Mouse (Mus musculus) hindbrain, embryonic 16.5 days (tissue): ENCODE measurements around the gene Ddx59. TPM values are rescaled to one million over a fixed set of nuclear protein-coding genes. Genes with fewer than 3 reads are reported as not detected.

Source experiments
- ATAC-seq: fragments of 200-750 bp; cut with Nextera tagmentation; 2 replicates; pipeline ENCODE4 v1.8.0; 2017; ENCODE audit warnings: moderate TSS enrichment, moderate library complexity
- H3K27ac ChIP-seq: fragments of 300-500 bp; sonication (generic); 2 replicates; pipeline ENCODE4 v1.5.1; 2014; ENCODE audit warnings: low read depth, mild to moderate bottlenecking, control low read depth, low read length, moderate library complexity
- H3K27me3 ChIP-seq: fragments of 300-500 bp; sonication (generic); replicated peaks from 2 replicates; pipeline ENCODE4 v1.6.1; 2014; ENCODE audit warnings: low read length; ENCODE audit not compliant: control insufficient read depth, insufficient read depth
- H3K36me3 ChIP-seq: fragments of 300-500 bp; sonication (generic); 2 replicates; pipeline ENCODE4 v1.6.1; 2014; ENCODE audit warnings: mild to moderate bottlenecking, low read length, moderate library complexity, mixed read lengths; ENCODE audit not compliant: control insufficient read depth, insufficient read depth
- H3K4me1 ChIP-seq: fragments of 300-500 bp; sonication (generic); 2 replicates; pipeline ENCODE4 v1.6.1; 2014; ENCODE audit warnings: low read depth, low read length; ENCODE audit not compliant: control insufficient read depth, insufficient read depth
- H3K4me2 ChIP-seq: fragments of 300-500 bp; sonication (generic); 2 replicates; pipeline ENCODE4 v1.6.1; 2014; ENCODE audit warnings: mild to moderate bottlenecking, low read length, control low read depth, moderate library complexity
- H3K4me3 ChIP-seq: fragments of 300-500 bp; sonication (generic); 2 replicates; pipeline ENCODE4 v1.5.1; 2014; ENCODE audit warnings: mild to moderate bottlenecking, low read length, control low read depth, moderate library complexity
- H3K9ac ChIP-seq: fragments of 300-500 bp; sonication (generic); 2 replicates; pipeline ENCODE4 v1.6.1; 2014; ENCODE audit warnings: low read depth, mild to moderate bottlenecking, control low read depth, low read length, moderate library complexity
- H3K9me3 ChIP-seq: fragments of 300-500 bp; sonication (generic); 2 replicates; pipeline ENCODE4 v1.6.1; 2014; ENCODE audit warnings: mild to moderate bottlenecking, low read length, moderate library complexity; ENCODE audit not compliant: control insufficient read depth
- WGBS: fragments of 180-500 bp; shearing (Covaris S2); extraction: QIAGEN DNeasy Blood & Tissue Kit; methylation state at CpG from one replicate; pipeline ENCODE4 v1.1.7; 2014; 5-methylcytosine and 5-hydroxymethylcytosine counted together
- polyA plus RNA-seq: library from polyadenylated mRNA; unstranded; fragments of >200 nt; fragmentation: Nextera tagmentation; extraction: Ambion mirVana; gene quantifications from 2 replicates; pipeline ENCODE4 v1.2.1, GENCODE M21; 2015

Ddx59 gene
- polyA plus RNA-seq, 1 experiment from 2014 or later = 17.2 TPM

DNA sequence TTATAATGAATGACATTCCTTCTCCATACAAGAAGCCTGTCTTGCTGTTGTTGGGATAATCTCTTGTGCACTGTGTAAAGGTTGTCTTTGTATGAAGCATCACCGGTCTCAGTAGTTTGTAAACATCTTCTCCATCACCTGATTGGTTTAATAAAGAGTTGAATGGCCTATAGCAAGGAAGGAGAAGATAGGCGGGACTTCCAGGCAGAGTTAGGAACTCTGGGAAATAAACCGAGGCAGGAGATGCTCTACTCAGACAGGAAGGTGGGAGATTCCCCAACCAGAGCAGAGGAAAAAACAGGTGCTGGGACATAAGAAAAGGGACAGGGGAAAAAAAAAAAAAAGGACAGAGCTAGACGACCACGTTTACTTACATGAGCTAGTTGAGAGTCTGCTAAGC lies 20.0 kb upstream of the Ddx59 start:
- Histone ChIP-seq H3K36me3 (no peaks in the 10 kb centered on the region), H3K4me1 (no peaks in the 10 kb centered on the region), H3K27me3 (no peaks in the 10 kb centered on the region), H3K9ac (no peak overlapping the region), H3K4me3 (no peak overlapping the region), H3K9me3 (no peaks in the 10 kb centered on the region), H3K4me2 (peak overlapping the region; percentile 0; the same call in 1 of the 2 replicates), H3K27ac (no peak overlapping the region)
- 35% methylated on average over 5 of the region's 5 CpGs for WGBS
- no peak for ATAC-seq

- H3K27me3 ChIP-seq = no peaks in the 10 kb centered on the region
- no peaks in the 10 kb centered on the region for H3K9me3 ChIP-seq
- ATAC-seq = no peak
- no peak overlapping the region for H3K9ac ChIP-seq
- 70% methylated on average over 8 of the region's 8 CpGs for WGBS
- no peaks in the 10 kb centered on the region for H3K4me1 ChIP-seq
- no peak overlapping the region for H3K4me2 ChIP-seq
- H3K27ac ChIP-seq = no peak overlapping the region
- H3K4me3 ChIP-seq = no peak overlapping the region
- no peaks in the 10 kb centered on the region for H3K36me3 ChIP-seq
Observed at GRCm38 (mm10) chr1:136401281-136401680, 13.8 kb upstream of the Ddx59 start.

- 96% methylated on average over 2 of the region's 2 CpGs for WGBS
- no peak overlapping the region for H3K4me3 ChIP-seq
- no peaks in the 10 kb centered on the region for H3K9me3 ChIP-seq
- ATAC-seq = no peak
- no peaks in the 10 kb centered on the region for H3K36me3 ChIP-seq
- no peaks in the 10 kb centered on the region for H3K27me3 ChIP-seq
- H3K27ac ChIP-seq = no peak overlapping the region
- no peak overlapping the region for H3K9ac ChIP-seq
- H3K4me1 ChIP-seq = 0 out of 2 replicates have a peak, but pooled peaks cover under 1% of the 10 kb centered on the region
- no peak overlapping the region for H3K4me2 ChIP-seq
Observed at GRCm38 (mm10) chr1:136409631-136410030, 5.4 kb upstream of the Ddx59 start.

DNA sequence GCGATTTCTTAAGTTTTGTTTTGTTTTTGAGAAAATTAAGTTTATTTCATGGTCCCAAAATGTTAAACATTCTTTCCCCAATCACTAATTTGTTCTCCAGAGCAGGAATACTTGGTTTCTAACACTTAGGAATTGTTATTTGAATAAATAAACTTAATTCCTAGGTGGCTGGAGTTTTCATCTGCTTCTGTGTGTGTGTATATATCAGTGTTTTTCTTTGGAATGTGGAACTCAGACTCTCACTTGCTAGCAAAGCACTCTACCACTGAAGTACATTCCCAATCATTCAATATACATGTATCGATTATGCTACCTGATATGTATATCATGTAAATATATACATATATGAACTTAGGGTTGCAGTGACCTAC lies 670 bp downstream of the Ddx59 start:
- Histone ChIP-seq H3K9me3 (no peaks in the 10 kb centered on the region), H3K9ac (peak overlapping the region; percentile 96), H3K4me3 (peak overlapping the region; percentile 88), H3K4me1 (peaks cover 5% of the 10 kb centered on the region; the same call in 1 of the 2 replicates), H3K36me3 (no peaks in the 10 kb centered on the region), H3K4me2 (peak overlapping the region; percentile 70), H3K27ac (no peak overlapping the region), H3K27me3 (no peaks in the 10 kb centered on the region)
- no peak for ATAC-seq
- 43% methylated on average over 2 of the region's 2 CpGs for WGBS

DNA sequence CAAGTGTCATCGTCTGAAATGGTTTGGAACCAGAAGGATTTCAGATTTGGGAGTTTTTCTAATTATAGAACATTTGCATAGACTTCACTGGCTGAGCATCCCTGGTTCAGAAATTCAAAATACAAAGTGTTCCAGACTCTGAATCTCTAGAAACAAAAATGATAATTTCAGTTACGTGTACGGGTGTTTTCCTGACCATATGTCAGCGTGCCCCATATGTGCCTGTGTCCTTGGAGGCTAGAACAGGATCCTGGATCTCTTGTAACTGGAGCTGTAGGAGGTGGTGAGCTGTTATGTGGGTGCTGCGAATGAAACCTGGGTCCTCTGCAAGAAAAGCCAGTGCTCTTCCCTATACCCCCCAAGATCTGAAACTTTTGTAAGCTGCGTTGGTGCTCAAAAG lies 3.3 kb downstream of the Ddx59 start:
- H3K4me3 ChIP-seq = no peak overlapping the region
- ATAC-seq = no peak
- H3K4me1 ChIP-seq = peaks cover 5% of the 10 kb centered on the region; the same call in 1 of the 2 replicates
- no peak overlapping the region for H3K27ac ChIP-seq
- no peaks in the 10 kb centered on the region for H3K9me3 ChIP-seq
- no peaks in the 10 kb centered on the region for H3K36me3 ChIP-seq
- no peak overlapping the region for H3K9ac ChIP-seq
- H3K4me2 ChIP-seq = no peak overlapping the region
- WGBS = 92% methylated on average over 6 of the region's 6 CpGs
- no peaks in the 10 kb centered on the region for H3K27me3 ChIP-seq

DNA sequence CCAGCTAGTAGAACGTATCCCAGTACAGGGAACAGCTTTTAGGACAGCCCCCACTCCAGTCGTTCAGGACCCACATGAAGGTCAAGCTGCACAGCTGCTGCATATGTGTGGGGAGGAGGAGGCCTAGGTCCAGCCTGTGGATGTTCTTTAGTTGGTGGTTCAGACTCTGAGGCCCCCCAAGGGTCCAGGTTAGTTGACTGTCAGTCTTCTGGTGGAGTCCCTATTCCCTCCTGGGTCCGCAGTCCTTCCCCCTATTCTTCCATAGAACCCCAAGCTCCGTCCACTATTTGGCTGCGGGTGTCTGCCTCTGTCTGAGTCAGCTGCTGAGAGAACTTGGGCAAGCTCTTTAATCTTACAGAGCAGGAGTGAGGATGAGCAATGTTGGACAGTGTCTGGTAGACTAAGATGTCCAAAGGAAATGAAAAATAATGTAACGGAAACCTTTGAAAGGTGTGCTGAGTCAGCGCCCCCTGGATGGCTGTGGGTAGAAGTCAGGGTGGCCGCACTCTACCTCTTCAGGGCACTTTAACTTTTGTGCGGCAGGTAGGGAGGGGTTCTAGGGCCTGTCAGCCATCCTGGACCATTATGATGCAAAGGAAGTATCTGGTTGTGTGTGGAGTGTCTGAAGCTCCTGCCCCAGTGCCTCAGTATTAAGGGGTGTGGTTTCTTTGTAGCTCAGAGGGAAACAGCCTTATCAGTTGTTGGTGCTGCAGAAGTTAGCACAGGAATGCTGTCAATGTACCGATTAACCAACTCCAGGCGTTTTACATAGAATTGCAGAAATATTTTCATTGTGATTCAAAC lies 12.3 kb downstream of the Ddx59 start:
- no peak overlapping the region for H3K9ac ChIP-seq
- no peaks in the 10 kb centered on the region for H3K36me3 ChIP-seq
- H3K27ac ChIP-seq = no peak overlapping the region
- H3K4me1 ChIP-seq = no peaks in the 10 kb centered on the region
- H3K4me3 ChIP-seq = no peak overlapping the region
- H3K27me3 ChIP-seq = no peaks in the 10 kb centered on the region
- H3K4me2 ChIP-seq = no peak overlapping the region
- 77% methylated on average over 11 of the region's 11 CpGs for WGBS
- no peak for ATAC-seq
- H3K9me3 ChIP-seq = no peaks in the 10 kb centered on the region

DNA sequence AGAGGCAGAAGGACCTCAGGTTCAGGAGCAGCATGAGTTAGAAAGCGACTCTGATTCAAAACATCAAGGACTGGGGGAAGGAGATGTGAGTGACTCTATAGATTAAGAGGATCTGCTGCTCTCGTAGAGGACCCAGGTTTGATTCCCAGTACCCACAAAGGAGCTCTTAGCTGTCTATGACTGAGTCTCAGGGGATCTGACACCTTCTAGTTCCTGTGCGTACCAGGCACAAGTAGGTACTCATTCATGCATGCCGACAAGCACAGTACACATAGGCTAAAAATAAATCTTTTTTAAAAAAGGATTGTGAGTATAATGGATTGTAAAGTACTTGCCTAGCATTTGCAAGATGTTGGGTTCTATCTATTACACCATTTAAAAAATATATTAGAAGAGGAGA lies 13.9 kb downstream of the Ddx59 start:
- Histone ChIP-seq H3K36me3 (0 out of 2 replicates have a peak, but pooled peaks cover 2% of the 10 kb centered on the region), H3K9ac (no peak overlapping the region), H3K9me3 (no peaks in the 10 kb centered on the region), H3K27ac (no peak overlapping the region), H3K4me2 (no peak overlapping the region), H3K4me3 (no peak overlapping the region), H3K4me1 (no peaks in the 10 kb centered on the region), H3K27me3 (no peaks in the 10 kb centered on the region)
- ATAC-seq = no peak
- WGBS = 89% methylated on average over 4 of the region's 4 CpGs

DNA sequence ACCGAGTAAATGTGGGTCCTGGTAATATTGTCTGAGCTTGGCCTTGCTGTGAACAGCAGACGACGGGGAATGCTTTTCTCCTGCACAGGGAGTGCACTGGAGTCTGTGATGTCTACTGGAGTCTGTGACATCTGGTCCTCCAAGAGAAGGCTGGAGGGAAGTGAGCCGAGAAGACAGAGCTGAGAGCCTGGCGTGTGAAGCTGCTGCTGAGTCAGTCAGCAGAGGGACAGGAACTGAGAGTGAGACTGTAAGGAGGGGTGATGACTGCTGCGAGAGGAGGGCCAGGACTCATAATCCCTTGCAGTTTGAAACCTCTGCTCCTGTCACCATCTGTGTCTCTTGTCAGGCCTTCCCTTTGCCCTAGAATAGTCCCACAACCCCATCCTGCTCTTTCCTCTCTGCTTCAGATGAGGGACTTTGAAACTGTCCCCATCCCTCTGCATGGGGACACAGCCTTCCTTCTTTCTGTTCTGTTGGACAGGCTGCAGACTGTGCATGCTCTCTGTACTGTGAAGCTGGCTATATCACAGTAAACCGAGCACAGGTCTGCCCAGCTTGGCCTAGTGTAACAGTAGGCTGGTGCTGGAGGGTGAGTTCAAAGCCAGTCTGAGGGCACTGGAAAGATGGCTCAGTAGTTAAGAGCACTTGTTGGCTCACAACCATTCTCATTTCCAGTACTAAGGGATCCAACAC lies 15.2 kb downstream of the Ddx59 start:
- Histone ChIP-seq H3K4me3 (no peak overlapping the region), H3K36me3 (0 out of 2 replicates have a peak, but pooled peaks cover 4% of the 10 kb centered on the region), H3K27me3 (no peaks in the 10 kb centered on the region), H3K9me3 (no peaks in the 10 kb centered on the region), H3K27ac (no peak overlapping the region), H3K4me2 (no peak overlapping the region), H3K4me1 (no peaks in the 10 kb centered on the region), H3K9ac (no peak overlapping the region)
- 70% methylated on average over 7 of the region's 7 CpGs for WGBS
- no peak for ATAC-seq

DNA sequence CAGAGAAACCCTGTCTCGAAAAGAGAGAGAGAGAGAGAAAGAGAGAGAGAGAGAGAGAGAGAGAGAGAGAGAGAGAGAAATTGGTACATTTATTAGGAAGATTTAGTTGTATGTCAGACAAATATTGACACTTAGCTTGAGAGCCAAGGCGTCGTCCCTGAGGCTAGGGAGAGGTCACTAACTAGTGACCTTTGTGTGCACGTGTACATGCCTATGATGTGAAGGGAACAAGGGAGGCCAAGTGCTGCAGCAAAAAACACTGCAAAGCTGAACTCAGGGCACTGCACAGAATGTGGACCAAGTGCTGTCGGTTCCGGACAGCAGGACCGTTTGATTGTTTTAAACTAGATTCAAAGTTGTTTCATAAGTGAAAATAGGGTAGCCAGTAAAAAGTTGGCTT lies 25.7 kb downstream of the Ddx59 start:
- Histone ChIP-seq H3K9ac (no peak overlapping the region), H3K9me3 (no peaks in the 10 kb centered on the region), H3K4me2 (no peak overlapping the region), H3K4me1 (no peaks in the 10 kb centered on the region), H3K36me3 (no peaks in the 10 kb centered on the region), H3K27me3 (no peaks in the 10 kb centered on the region), H3K4me3 (no peak overlapping the region), H3K27ac (no peak overlapping the region)
- no peak for ATAC-seq
- 88% methylated on average over 7 of the region's 7 CpGs for WGBS
